Mouse (Mus musculus) small intestine, adult 10 weeks (tissue): ENCODE data around the gene Gm6465. TPM values are rescaled to one million over a fixed set of nuclear protein-coding genes. Genes with fewer than 3 reads are reported as not detected.

Experiments used
- polyA plus RNA-seq: library from polyadenylated mRNA; stranded (reverse); fragments of 350-450 nt; fragmentation: Illumina TruSeq; extraction: RNeasy Lipid Tissue Mini Kit (QIAGEN cat#74804); gene quantifications from one replicate; pipeline ENCODE4 v1.2.3, GENCODE M21; 2014; ENCODE audit warnings: low replicate concordance

The Gm6465 gene
- not detected for polyA plus RNA-seq

DNA sequence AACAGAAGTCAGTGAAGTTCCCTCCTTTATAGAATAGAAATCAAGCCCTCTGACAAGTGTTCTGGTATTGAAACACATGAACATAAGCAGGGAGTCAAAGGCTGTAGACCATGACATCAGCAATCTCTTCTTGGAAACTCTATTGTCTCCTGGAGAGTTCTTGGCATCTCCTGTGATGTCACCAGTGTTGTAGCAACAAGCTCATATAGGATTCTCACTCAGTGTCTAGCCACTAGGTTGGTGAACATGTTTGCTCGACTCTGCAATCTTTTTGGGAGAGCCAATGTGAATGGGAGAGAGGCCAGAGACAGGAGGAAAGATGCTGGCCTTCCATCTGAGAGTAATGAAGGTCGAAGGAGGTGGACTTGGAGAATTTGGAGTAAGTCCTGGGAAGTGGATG lies at the start of gene Gm6465:
TSS of gene Gm6465 (plus strand) at position 301 of the 400 bp plus-strand sequence.

Other genes starting within 250 kb of the Gm6465 start
- not detected for gene Gm8922, start 163.6 kb upstream of the Gm6465 start, polyA plus RNA-seq
- gene Gm8926, start 75.0 kb upstream of the Gm6465 start, polyA plus RNA-seq, result not detected
- not detected for gene 4933402N22Rik, start 72.5 kb downstream of the Gm6465 start, polyA plus RNA-seq